Mouse (Mus musculus): ENCODE results near the gene Sgca. TPM values are rescaled to one million over a fixed set of nuclear protein-coding genes. Genes with fewer than 3 reads are reported as not detected.

Gene Sgca
- polyA plus RNA-seq, 1 experiment from 2014 or later: 0.17 TPM

DNA sequence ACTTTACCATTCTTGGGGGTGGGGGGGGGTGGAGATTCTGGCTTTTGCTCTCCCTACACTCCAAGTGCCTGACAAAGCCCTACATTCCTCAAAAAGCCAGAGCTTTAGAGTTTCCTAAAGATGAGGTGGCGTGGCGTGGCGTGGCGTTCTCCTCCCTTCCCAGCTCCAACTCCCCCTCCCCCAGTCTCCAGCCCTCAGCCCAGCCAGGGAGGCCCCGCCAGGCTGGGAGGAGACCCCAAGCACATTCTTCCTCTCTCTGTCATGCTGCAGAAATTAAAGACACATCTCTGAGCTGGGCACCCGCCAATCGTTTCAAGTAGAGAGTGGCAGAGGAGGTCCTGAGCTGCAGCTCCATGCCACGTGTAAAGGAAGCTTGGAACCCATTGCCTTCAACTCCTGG is 42.5 kb downstream of the Sgca start:
- WGBS: 13% methylated on average over 8 of the region's 8 CpGs
- peak; percentile 58 for DNase-seq (ENCODE audit: low spot score)
- H3K4me3 ChIP-seq: peak overlapping the region; percentile 14; the same call in 1 of the 2 replicates
- no peaks in the 10 kb centered on the region for H3K9me3 ChIP-seq
- H3K27ac ChIP-seq (replicated peaks): peak overlapping the region; percentile 78
- no peaks in the 10 kb centered on the region for H3K36me3 ChIP-seq (replicated peaks)
- peaks cover 71% of the 10 kb centered on the region for H3K27me3 ChIP-seq (replicated peaks; ENCODE audit: low read depth, poor library complexity, severe bottlenecking)
- peaks cover 80% of the 10 kb centered on the region for H3K4me1 ChIP-seq

DNA sequence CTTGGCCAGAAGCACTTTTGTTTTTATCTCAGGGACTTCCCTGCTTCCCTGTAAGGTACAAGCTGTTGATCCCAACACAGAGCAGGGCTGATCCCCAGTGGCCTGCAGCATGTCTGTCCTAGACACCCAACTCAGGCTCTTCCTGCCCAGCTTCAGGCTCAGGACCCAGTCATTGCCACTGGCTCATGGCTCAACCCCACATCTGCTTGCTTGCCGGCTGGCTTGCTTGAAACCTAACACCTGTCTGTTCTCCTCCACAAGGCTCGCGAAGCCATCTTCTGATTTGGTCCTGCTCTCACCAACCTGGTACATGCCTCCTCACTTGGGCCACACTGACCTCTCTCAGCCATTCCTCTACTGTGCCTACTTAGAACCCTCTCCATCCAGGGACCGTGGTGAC is 46.0 kb downstream of the Sgca start:
- Histone ChIP-seq H3K4me1 (peaks cover 74% of the 10 kb centered on the region), H3K9me3 (no peaks in the 10 kb centered on the region), H3K36me3 (replicated peaks) (no peaks in the 10 kb centered on the region), H3K4me3 (no peak overlapping the region), H3K27me3 (replicated peaks; ENCODE audit: low read depth, poor library complexity, severe bottlenecking) (peaks cover 39% of the 10 kb centered on the region), H3K27ac (replicated peaks) (peak overlapping the region; percentile 83)
- peak; percentile 56 for DNase-seq (ENCODE audit: low spot score)
- WGBS: 42% methylated on average over 4 of the region's 4 CpGs

DNA sequence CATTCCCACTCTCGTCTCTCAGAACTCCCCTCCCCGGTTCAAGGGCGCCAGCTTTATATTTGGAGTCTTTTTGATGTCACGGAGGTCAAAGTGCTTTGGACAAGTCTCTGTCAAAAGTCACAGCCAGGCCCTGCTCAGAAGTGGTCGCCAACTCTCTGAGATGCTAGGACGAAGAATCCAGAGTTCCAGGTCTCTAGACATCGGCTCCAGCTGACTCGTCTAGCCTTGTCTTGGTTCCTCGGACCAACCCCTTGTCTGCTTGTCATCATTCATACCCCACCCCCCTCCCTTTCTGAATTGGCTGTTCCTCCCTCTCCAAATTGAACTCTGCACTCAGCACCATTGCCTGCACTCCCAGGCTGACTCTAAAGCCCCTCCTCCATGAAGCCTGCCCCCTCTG is 46.5 kb downstream of the Sgca start:
- peaks cover 68% of the 10 kb centered on the region for H3K4me1 ChIP-seq
- 0 out of 2 replicates have a peak overlapping the region, but pooled peaks have one; percentile 36 for H3K4me3 ChIP-seq
- peaks cover 34% of the 10 kb centered on the region for H3K27me3 ChIP-seq (replicated peaks; ENCODE audit: low read depth, poor library complexity, severe bottlenecking)
- WGBS: 36% methylated on average over 9 of the region's 9 CpGs
- H3K9me3 ChIP-seq: no peaks in the 10 kb centered on the region
- H3K27ac ChIP-seq (replicated peaks): peak overlapping the region; percentile 83
- no peaks in the 10 kb centered on the region for H3K36me3 ChIP-seq (replicated peaks)
- DNase-seq (ENCODE audit: low spot score): peak; percentile 36

DNA sequence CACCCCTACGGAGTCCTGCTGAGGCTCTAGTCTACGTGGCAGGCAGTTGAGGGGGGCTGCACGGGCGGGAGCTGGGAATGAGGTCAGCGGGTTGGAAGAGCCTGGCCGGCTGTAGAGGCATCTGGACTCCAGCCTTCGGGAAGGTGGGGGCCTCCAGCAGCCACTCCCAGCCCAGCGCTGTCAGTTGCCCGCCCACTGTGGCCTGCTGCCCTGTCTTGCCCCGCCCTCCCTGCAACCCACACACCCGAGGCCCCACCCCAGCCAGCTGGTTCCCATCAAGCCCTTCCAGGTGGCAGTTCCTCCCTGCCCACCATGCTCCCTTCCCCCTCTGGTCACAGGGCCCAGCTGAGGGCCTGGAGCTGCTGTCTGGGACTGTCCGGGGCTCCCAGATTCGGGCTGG is 47.3 kb downstream of the Sgca start:
- Histone ChIP-seq H3K27me3 (replicated peaks; ENCODE audit: low read depth, poor library complexity, severe bottlenecking) (peaks cover 26% of the 10 kb centered on the region), H3K36me3 (replicated peaks) (no peaks in the 10 kb centered on the region), H3K4me1 (peaks cover 60% of the 10 kb centered on the region), H3K9me3 (no peaks in the 10 kb centered on the region), H3K27ac (replicated peaks) (peak overlapping the region; percentile 83), H3K4me3 (peak overlapping the region; percentile 36)
- 5% methylated on average over 13 of the region's 13 CpGs for WGBS
- peak; percentile 98 for DNase-seq (ENCODE audit: low spot score)

DNA sequence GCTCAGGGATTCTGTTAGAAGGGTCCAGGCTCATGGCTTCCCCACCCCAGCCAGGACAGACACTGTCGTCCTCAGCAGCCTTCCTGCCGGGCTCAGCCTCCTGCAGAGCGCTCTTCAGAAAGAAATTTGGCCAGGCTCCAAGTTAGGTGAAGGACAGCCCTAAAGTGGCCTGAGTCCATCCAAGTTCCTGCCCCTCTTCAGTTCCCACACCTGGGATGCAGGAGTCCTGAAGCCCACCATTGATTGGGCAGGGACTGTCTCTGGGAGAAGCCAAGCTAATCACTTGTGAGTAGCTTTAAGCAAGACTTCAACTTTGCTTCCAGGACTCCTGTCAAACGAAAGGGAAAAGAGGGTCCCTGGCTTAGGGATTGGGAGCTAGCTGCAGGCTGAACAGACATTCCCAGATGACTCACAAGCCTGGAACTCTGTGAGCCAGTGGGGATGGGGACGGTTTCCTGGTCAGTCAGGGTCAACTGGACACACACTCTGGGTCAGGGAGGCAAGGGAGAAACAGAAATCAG is 48.3 kb downstream of the Sgca start:
- no peak for DNase-seq (ENCODE audit: low spot score)
- 31% methylated on average over 5 of the region's 5 CpGs for whole genome bisulfite sequencing
- H3K36me3 ChIP-seq (replicated peaks): no peaks in the 10 kb centered on the region
- H3K4me3 ChIP-seq: no peak overlapping the region
- H3K27ac ChIP-seq (replicated peaks): peak overlapping the region; percentile 83
- H3K27me3 ChIP-seq (replicated peaks; ENCODE audit: low read depth, poor library complexity, severe bottlenecking): peaks cover 16% of the 10 kb centered on the region
- peaks cover 51% of the 10 kb centered on the region for H3K4me1 ChIP-seq
- no peaks in the 10 kb centered on the region for H3K9me3 ChIP-seq

DNA sequence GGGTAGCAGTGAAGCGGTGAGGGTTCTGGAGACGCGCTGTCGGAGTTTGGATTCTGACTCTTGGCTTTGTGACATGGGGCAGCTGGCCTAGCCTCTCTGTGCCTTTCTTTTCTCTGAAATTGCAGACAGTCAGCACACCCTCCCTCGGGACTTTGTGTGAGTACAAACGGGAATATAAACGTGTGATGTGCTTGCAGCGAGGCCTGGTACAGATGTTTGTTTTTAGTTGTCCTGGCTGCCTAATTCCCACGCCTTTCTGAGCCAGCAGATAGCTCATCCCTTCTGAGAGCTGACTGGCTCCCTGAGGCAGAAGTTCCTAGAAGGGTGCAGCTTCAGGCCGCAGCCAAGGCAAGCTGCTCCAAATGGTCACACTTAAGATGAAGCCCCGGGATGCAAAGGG is 49.7 kb downstream of the Sgca start:
- peaks cover 47% of the 10 kb centered on the region for H3K4me1 ChIP-seq
- peak overlapping the region; percentile 37; the same call in 1 of the 2 replicates for H3K27ac ChIP-seq (replicated peaks)
- H3K27me3 ChIP-seq (replicated peaks; ENCODE audit: low read depth, poor library complexity, severe bottlenecking): peaks cover 2% of the 10 kb centered on the region; the same call in 1 of the 2 replicates
- H3K9me3 ChIP-seq: no peaks in the 10 kb centered on the region
- 69% methylated on average over 11 of the region's 11 CpGs for WGBS
- no peak for DNase-seq (ENCODE audit: low spot score)
- no peak overlapping the region for H3K4me3 ChIP-seq
- H3K36me3 ChIP-seq (replicated peaks): no peaks in the 10 kb centered on the region

DNA sequence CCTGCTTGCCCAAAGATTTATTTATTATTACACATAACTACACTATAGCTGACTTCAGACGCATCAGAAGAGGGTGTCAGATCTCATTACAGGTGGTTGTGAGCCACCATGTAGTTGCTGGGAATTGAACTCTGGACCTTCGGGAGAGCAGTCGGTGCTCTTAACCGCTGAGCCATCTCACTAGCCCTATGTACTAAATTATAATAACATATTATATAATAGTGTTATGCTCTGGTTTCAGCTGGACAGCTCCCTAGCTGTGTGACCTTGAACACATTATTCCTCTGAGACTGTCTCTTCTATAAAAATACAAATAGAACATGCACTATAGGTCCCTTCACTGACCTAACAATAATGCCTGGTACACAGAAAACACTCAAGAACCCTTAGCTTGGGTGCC is 51.1 kb downstream of the Sgca start:
- Histone ChIP-seq H3K9me3 (no peaks in the 10 kb centered on the region), H3K27ac (replicated peaks) (no peak overlapping the region), H3K4me3 (no peak overlapping the region), H3K36me3 (replicated peaks) (no peaks in the 10 kb centered on the region), H3K4me1 (peaks cover 48% of the 10 kb centered on the region), H3K27me3 (replicated peaks; ENCODE audit: low read depth, poor library complexity, severe bottlenecking) (no peaks in the 10 kb centered on the region)
- 92% methylated on average over 4 of the region's 4 CpGs for WGBS
- DNase-seq (ENCODE audit: low spot score): no peak

DNA sequence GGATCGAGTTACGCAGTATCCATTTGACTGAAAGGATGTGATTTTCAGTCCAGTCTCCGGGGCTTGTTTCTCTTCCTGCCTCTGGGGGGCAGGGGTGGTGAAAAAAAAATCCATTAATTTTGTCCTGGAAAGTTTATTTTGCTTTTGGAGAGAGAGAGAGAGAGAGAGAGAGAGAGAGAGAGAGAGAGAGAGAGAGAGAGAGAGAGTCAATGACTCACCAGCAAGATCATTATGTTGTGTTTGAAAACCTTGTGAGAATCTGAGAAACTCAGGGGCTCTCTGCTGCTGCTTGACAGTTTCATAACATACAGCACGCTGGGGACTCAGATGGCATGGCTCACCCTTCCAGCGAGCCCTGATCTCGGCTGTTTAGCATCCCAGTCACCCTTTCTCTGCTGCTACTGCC is 55.1 kb downstream of the Sgca start:
- no peak for DNase-seq (ENCODE audit: low spot score)
- Histone ChIP-seq H3K9me3 (no peaks in the 10 kb centered on the region), H3K36me3 (replicated peaks) (no peaks in the 10 kb centered on the region), H3K27me3 (replicated peaks; ENCODE audit: low read depth, poor library complexity, severe bottlenecking) (peaks cover 2% of the 10 kb centered on the region; the same call in 1 of the 2 replicates), H3K4me1 (peaks cover 20% of the 10 kb centered on the region), H3K27ac (replicated peaks) (0 out of 2 replicates have a peak overlapping the region, but pooled peaks have one; percentile 15), H3K4me3 (no peak overlapping the region)
- WGBS: 54% methylated on average over 6 of the region's 6 CpGs

DNA sequence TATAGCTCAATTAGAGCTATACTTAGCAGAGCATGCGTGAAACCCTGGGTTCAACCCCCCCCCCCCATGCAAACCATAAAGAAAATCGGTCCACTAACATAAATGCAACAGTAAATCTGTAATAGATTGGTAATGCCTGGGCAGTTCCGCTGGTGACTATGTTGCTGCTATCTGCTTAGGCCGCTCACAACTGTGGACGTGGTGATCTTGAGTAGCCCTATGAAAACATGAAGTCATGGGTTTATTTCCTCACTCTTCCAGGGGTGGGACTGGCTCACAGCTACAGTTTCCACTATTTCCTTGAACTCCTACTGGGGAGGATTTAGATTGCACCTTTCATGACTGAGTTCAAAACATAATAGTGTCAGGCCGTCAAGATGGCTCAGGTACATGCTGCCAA is 58.4 kb downstream of the Sgca start:
- Histone ChIP-seq H3K27ac (replicated peaks) (no peak overlapping the region), H3K4me1 (peaks cover 35% of the 10 kb centered on the region), H3K36me3 (replicated peaks) (no peaks in the 10 kb centered on the region), H3K4me3 (no peak overlapping the region), H3K27me3 (replicated peaks; ENCODE audit: low read depth, poor library complexity, severe bottlenecking) (peaks cover 7% of the 10 kb centered on the region; the same call in 1 of the 2 replicates), H3K9me3 (no peaks in the 10 kb centered on the region)
- no peak for DNase-seq (ENCODE audit: low spot score)
- WGBS: 80% methylated on average over 6 of the region's 6 CpGs

DNA sequence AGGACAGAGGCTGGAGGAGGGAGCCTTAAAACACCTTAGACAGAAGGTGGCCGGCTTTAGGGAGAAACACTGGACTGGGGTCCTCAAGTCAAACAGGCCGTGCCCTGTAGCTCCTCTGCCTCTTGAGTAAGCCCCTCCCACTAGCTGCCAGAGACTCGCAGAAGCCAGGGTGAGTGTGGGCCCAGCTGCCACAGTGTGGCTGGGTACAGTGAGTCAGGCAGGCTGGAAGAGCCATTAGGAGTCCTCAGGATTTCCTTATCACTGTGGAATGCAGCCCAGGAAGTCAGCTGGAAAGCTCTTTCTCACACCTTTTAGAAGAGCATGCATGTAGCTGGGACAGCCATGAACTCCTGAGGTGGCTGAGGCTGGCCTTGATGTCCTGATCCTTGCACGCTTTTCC is 59.6 kb downstream of the Sgca start:
- WGBS: 24% methylated on average over 4 of the region's 4 CpGs
- Histone ChIP-seq H3K4me3 (no peak overlapping the region), H3K27ac (replicated peaks) (peak overlapping the region; percentile 40; the same call in 1 of the 2 replicates), H3K4me1 (peaks cover 35% of the 10 kb centered on the region), H3K27me3 (replicated peaks; ENCODE audit: low read depth, poor library complexity, severe bottlenecking) (peaks cover 7% of the 10 kb centered on the region; the same call in 1 of the 2 replicates), H3K9me3 (no peaks in the 10 kb centered on the region), H3K36me3 (replicated peaks) (no peaks in the 10 kb centered on the region)
- no peak for DNase-seq (ENCODE audit: low spot score)

DNA sequence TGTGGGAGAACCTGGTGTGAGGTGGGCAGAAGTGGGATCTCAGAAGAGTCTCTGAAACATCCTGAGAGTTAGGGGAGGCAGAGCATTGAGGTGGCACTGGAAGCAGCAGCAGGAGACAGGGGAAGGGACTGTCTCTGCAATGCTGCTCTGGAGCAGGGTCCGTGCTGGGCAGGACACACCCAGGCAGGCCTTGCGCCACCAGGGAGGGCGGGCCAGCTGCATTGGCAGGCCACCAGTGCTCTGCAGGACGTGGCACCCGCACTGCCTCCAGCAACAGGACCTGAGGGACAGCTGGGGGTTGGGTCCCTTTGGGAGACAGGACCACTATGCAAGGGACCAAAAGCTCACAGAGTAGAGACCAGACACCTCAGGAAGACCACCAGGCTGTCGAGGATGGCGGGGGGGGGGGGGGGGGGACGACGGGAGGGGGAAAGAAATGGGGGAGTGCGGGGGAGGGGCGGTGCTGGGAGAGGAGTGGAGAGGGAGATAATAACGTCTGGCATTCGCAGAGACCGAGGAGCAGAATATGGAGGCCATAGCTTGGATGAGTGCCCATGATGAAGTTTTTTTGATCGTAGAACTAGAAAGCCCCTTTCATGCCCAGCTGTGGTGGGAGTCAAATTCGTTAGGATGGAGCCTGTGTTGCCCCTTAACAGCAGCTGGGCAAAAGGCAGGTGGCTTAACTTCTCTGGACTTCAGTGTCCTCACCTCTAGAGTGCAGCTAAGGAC is 60.3 kb downstream of the Sgca start:
- Histone ChIP-seq H3K36me3 (replicated peaks) (no peaks in the 10 kb centered on the region), H3K27me3 (replicated peaks; ENCODE audit: low read depth, poor library complexity, severe bottlenecking) (peaks cover 7% of the 10 kb centered on the region; the same call in 1 of the 2 replicates), H3K9me3 (no peaks in the 10 kb centered on the region), H3K4me1 (peaks cover 31% of the 10 kb centered on the region), H3K27ac (replicated peaks) (peak overlapping the region; percentile 62; the same call in 1 of the 2 replicates), H3K4me3 (no peak overlapping the region)
- no peak for DNase-seq (ENCODE audit: low spot score)
- WGBS: 41% methylated on average over 13 of the region's 16 CpGs

DNA sequence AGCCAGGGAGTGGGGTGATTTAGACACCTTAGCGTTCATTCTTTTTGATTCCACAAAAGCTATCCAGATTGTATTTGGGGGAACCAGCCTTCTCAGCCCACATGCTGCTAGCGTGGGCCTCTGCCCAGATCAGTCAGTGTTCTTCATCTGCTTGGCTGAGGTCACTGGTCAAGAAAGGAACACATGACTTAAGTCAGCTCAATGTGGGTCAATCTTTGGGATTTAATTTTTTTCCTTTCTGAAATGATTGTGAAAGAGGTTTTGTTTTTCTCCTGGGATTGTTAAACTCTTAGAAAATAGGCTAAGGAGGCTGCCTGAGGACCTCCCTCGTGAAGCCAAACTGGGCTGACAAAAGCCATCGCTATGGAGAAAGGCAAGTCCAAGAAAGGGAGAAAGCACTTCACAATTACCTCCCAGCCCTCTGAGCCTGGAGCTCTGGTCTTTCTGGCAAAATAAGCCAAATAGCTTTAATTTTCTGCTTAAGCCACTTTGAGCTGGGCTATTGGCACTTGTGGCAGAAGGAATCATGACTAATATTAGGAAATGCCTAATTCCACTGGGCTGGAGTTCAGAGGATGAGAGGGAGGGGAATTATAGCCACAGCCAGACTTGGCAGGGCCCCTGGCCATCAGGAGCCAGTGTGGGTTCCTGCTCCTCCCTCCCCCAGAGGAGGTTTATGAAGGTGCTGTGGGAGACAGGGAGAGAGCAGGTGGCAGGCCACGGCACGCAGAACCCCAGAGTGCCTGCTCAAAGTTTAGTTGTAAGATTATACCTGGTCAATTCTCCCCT is 62.6 kb downstream of the Sgca start:
- H3K27ac ChIP-seq (replicated peaks): no peak overlapping the region
- DNase-seq (ENCODE audit: low spot score): no peak
- no peaks in the 10 kb centered on the region for H3K36me3 ChIP-seq (replicated peaks)
- 75% methylated on average over 6 of the region's 6 CpGs for WGBS
- H3K4me1 ChIP-seq: peaks cover 25% of the 10 kb centered on the region
- H3K9me3 ChIP-seq: no peaks in the 10 kb centered on the region
- H3K4me3 ChIP-seq: no peak overlapping the region
- H3K27me3 ChIP-seq (replicated peaks; ENCODE audit: low read depth, poor library complexity, severe bottlenecking): peaks cover 7% of the 10 kb centered on the region; the same call in 1 of the 2 replicates

All from embryonic facial prominence, embryonic 10.5 days (tissue).